Mouse (Mus musculus): ENCODE measurements around the gene AU022252. TPM values are rescaled to one million over a fixed set of nuclear protein-coding genes. Genes with fewer than 3 reads are reported as not detected.
"Not testable (repeated sequence)": the region's sequence is repeated elsewhere in the genome, so short reads cannot be mapped to it uniquely, and the experiment has no call there.

The AU022252 gene
- polyA plus RNA-seq (2015; fragmentation: Nextera tagmentation; extraction: Ambion mirVana) = 23.9 and 24.4 TPM in 2 replicates

DNA sequence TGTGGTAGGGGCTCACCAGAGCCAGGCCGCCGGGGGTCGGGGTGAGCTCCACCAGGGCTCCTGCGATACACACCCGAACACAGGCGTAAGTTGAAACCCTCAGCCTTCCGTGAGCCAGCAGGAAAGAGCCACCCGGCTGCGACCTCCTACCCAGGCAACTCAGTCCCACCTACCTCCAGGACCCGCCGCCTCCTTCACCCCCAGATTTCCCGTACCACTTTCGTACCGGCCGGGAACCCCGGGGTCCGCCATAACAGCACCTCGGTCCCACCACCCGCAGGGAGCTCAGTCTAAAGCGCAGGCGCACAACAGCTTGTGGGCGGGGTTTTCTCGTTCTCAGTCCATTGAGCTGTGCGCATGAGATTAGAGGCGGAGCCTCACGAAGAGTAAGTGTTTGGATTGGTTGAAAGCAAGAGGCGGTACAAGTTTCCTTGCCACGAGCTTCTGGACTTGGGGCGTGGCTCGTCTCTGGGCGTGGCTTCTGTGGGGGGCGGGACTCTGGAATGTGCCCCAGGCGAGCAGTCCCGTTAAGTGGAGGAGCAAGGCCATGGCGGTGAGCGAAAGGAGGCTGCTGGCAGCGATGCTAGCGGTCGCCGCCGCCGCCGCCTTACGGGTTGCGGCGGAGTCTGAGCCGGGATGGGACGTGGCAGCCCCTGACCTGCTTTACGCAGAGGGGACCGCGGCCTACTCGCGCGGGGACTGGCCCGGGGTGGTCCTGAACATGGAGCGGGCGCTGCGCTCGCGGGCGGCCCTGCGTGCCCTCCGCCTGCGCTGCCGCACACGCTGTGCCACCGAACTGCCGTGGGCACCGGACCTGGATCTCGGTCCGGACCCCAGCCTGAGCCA, at the start of gene AU022252, which contains the start of gene P3h1:
TSS of gene AU022252 (minus strand) at position 303 of the 846 bp plus-strand sequence.
TSS of gene P3h1 (plus strand) at position 506 of the 846 bp plus-strand sequence.
- Histone ChIP-seq H3K27ac (peak within 1 kb of the TSS; percentile 65), H3K4me3 (peak within 1 kb of the TSS; percentile 77), H3K9ac (peak within 1 kb of the TSS; percentile 89), H3K27me3 (no peaks in the 10 kb centered on the region), H3K4me2 (peak within 1 kb of the TSS; percentile 84), H3K4me1 (replicated peaks) (peaks cover 20% of the 10 kb centered on the region), H3K36me3 (peaks cover 28% of the 10 kb centered on the region), H3K9me3 (replicated peaks) (no peaks in the 10 kb centered on the region)
- ATAC-seq (replicated peaks; ENCODE audit: insufficient number of reproducible peaks, insufficient read depth, low FRiP score, low read depth) = peak; percentile 98
- 0% methylated on average over 68 of the region's 71 CpGs for WGBS

DNA sequence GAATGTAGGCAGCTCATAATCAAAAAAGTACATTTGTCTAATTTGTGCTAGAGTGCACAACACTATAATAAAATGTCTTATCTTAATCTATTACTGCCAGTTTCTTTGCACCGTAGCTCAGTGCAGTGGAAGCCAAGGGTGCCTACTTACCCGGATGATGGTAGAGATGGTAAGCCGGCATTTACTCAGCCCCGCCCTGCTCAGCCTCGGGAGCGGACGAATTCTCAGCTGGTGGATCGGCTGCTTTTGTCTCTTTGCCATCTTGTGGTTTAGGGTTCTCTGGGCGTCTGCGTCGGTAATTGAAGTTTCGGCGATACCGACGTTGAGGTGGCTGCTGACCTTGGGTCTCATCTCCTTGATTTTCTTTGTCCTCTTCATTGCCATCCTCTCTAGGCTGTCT, 46.3 kb upstream of the AU022252 start:
- not testable (repeated sequence) for H3K4me1 ChIP-seq (replicated peaks); H3K4me2 ChIP-seq; H3K9ac ChIP-seq; H3K4me3 ChIP-seq; H3K27ac ChIP-seq; ATAC-seq (replicated peaks; ENCODE audit: insufficient number of reproducible peaks, insufficient read depth, low FRiP score, low read depth); H3K9me3 ChIP-seq (replicated peaks); H3K27me3 ChIP-seq
- peaks cover 79% of the 10 kb centered on the region for H3K36me3 ChIP-seq
- 87% methylated on average over 15 of the region's 15 CpGs for WGBS

DNA sequence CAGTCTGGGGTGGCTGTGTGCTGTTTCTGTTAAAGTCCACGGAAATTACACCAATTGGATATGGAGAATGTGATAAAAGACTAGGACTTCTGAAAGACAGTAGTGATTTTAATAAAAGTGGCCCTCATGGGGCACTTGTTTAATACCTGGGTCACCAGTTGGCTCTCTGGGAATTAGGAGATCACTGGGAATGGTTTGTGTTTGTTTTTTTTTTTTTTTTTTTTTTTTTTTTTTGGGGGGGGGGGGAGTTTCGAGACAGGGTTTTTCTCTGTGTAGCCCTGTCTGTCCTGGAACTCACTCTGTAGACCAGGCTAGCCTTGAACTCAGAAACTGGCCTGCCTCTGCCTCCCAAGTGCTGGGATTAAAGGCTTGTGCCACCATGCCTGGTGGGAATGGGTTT, 43.2 kb upstream of the AU022252 start:
- no peak overlapping the region for H3K9ac ChIP-seq
- no peaks in the 10 kb centered on the region; the same call in 1 of the 2 replicates for H3K9me3 ChIP-seq (replicated peaks)
- WGBS = 67% methylated on average over 1 of the region's 2 CpGs
- H3K4me3 ChIP-seq = no peak overlapping the region
- peak overlapping the region; percentile 78 for H3K27ac ChIP-seq
- H3K4me2 ChIP-seq = no peak overlapping the region
- ATAC-seq (replicated peaks; ENCODE audit: insufficient number of reproducible peaks, insufficient read depth, low FRiP score, low read depth) = no peak
- H3K36me3 ChIP-seq = peaks cover 78% of the 10 kb centered on the region
- H3K4me1 ChIP-seq (replicated peaks) = no peaks in the 10 kb centered on the region
- H3K27me3 ChIP-seq = no peaks in the 10 kb centered on the region

DNA sequence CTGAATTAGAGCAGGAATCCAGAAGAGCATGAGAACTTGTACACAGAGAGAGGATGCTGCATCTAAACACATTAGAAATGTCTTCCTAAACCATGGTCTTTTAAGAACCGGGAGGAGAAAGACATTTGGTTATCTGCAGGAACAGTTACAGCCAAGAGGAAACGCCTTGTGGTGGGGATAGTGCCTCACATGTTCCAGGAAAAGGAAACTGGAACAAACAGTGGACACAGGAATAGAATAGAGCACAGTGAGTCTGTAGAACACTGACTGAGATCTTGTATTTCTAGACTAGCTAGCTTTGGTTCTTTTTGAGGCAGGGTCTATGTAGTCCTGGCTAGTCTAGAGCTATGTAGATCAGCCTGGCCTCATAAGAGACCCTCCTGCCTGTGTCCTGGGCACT, 42.7 kb upstream of the AU022252 start:
- H3K4me3 ChIP-seq = no peak overlapping the region
- no peak for ATAC-seq (replicated peaks; ENCODE audit: insufficient number of reproducible peaks, insufficient read depth, low FRiP score, low read depth)
- H3K36me3 ChIP-seq = peaks cover 80% of the 10 kb centered on the region
- H3K27me3 ChIP-seq = no peaks in the 10 kb centered on the region
- H3K9ac ChIP-seq = no peak overlapping the region
- no peak overlapping the region for H3K4me2 ChIP-seq
- peak overlapping the region; percentile 78 for H3K27ac ChIP-seq
- H3K4me1 ChIP-seq (replicated peaks) = no peaks in the 10 kb centered on the region
- no peaks in the 10 kb centered on the region; the same call in 1 of the 2 replicates for H3K9me3 ChIP-seq (replicated peaks)
- 41% methylated on average over 2 of the region's 2 CpGs for WGBS

DNA sequence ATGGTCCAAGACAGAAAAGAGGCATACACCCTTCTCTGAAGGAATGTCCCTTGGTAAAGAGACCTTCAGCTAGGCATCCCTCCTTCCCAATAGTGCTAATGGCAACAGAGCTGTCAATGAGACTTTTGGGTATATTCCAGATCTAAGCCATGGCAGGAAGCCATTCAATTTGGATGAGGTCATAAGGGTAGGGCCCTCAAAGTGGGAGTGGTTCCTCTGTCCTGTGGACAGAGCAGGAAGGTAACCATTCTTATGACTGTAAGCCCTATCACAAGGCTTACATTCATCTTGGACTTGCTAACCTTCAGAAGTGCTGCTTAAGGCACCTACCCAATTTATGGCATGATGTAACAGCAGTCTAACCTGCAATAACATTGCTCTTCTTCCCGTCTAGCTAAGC, 42.1 kb upstream of the AU022252 start:
- WGBS = 64% methylated on average over 1 of the region's 1 CpGs
- no peak for ATAC-seq (replicated peaks; ENCODE audit: insufficient number of reproducible peaks, insufficient read depth, low FRiP score, low read depth)
- peak overlapping the region; percentile 78 for H3K27ac ChIP-seq
- H3K9me3 ChIP-seq (replicated peaks) = no peaks in the 10 kb centered on the region; the same call in 1 of the 2 replicates
- no peaks in the 10 kb centered on the region for H3K27me3 ChIP-seq
- no peak overlapping the region for H3K9ac ChIP-seq
- H3K4me2 ChIP-seq = no peak overlapping the region
- H3K4me1 ChIP-seq (replicated peaks) = no peaks in the 10 kb centered on the region
- H3K4me3 ChIP-seq = no peak overlapping the region
- peaks cover 74% of the 10 kb centered on the region for H3K36me3 ChIP-seq

DNA sequence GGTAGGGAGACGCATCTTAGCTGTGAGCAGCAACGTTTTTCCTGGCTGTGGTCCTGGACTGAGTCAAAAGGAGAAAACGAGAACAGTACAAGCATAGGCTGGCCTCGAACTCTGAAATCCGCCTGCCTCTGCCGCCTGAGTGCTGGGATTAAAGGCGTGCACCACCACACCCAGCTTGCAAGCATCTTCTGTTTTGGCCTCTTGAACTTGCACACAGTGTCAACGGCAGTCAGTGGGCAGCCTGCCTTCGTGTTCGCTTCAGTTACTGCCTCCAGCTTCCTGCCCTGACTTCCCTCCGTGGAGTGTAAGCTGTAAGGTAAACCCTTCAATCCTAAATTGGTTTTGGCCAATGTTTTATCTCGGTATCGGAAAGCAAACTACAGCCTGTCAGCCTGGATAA, 34.1 kb upstream of the AU022252 start:
- Histone ChIP-seq H3K4me1 (replicated peaks) (no peaks in the 10 kb centered on the region), H3K36me3 (peaks cover 12% of the 10 kb centered on the region), H3K4me3 (no peak overlapping the region), H3K4me2 (no peak overlapping the region), H3K27me3 (no peaks in the 10 kb centered on the region), H3K9me3 (replicated peaks) (no peaks in the 10 kb centered on the region), H3K9ac (no peak overlapping the region), H3K27ac (no peak overlapping the region)
- WGBS = 68% methylated on average over 13 of the region's 13 CpGs
- no peak for ATAC-seq (replicated peaks; ENCODE audit: insufficient number of reproducible peaks, insufficient read depth, low FRiP score, low read depth)

DNA sequence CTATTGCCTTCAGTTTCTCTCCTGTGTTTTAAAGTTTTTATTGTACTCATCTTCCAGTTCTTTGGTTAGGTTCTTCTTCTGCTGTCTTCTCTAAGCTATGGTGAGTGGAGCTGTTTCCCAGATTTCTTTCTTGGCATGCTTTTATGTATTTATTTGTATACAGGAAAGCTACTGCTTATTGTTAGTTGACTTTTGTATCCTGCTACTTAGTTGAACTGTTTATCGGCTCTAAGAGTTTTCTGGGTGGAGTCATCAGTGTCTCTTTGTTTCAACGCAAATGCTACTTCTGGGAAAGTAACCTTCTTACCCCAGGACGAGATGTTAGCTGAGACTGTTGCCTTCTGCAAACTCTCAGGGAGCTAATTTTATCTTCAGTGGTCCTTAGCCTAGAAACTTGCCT, 30.9 kb upstream of the AU022252 start:
- Histone ChIP-seq H3K27ac (no peak overlapping the region), H3K36me3 (no peaks in the 10 kb centered on the region), H3K4me1 (replicated peaks) (peaks cover 4% of the 10 kb centered on the region; the same call in 1 of the 2 replicates), H3K4me2 (no peak overlapping the region), H3K9ac (no peak overlapping the region), H3K9me3 (replicated peaks) (no peaks in the 10 kb centered on the region), H3K27me3 (no peaks in the 10 kb centered on the region), H3K4me3 (no peak overlapping the region)
- ATAC-seq (replicated peaks; ENCODE audit: insufficient number of reproducible peaks, insufficient read depth, low FRiP score, low read depth) = no peak
- WGBS = 57% methylated on average over 3 of the region's 3 CpGs

DNA sequence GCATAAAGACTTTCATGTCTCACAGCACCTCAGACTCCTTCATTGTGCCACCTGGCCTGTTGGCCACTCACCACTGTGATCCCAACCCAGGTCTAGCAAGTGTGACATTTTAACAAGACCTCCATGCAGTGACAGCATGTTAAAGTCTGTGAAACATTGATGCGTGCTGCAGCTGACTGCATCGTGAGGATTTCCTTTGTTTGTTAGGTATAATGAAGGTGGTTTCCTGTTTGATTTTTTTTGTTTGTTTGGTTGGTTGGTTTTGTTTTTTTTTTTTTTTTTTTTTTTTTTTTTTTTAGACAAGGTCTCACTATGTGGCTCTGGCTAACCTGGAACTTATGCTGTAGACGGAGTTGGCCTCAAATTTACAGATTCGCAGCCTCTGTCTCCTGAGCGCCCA, 30.0 kb upstream of the AU022252 start:
- H3K4me1 ChIP-seq (replicated peaks) = peaks cover 5% of the 10 kb centered on the region; the same call in 1 of the 2 replicates
- H3K36me3 ChIP-seq = no peaks in the 10 kb centered on the region

DNA sequence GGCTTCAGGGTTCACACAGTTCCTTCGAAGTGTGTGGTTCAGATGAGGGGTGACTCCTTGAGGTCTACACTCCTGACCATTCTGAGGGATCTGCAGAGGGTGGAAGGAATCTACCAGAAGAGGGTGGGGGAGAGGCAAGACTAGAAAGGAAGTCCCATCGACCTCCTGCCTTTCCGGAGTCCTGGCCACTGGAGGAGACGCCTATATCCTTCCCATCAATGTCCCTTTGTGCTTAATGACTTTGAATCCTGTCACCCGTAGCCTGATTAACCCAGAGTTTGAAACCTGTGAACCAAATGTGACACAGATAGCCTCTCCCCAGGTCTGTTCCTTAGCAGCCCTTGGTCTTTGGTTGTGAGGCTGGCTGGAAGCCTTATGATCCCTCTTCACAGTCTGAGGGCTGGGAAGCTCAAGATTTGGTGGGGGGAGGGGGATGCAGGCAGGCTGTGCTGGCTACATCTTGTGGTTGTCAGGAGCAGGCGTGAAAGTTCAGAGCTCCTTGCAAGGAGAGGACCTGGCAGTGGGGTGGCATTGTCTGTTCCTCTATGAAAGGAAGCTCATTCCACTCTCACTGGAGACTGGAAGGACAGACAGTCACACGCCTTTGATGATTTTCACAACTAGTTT, 28.7 kb upstream of the AU022252 start:
- H3K9ac ChIP-seq = no peak overlapping the region
- no peak overlapping the region for H3K4me3 ChIP-seq
- ATAC-seq (replicated peaks; ENCODE audit: insufficient number of reproducible peaks, insufficient read depth, low FRiP score, low read depth) = no peak
- no peak overlapping the region for H3K27ac ChIP-seq
- H3K4me2 ChIP-seq = no peak overlapping the region
- no peaks in the 10 kb centered on the region for H3K36me3 ChIP-seq
- H3K4me1 ChIP-seq (replicated peaks) = peaks cover 6% of the 10 kb centered on the region; the same call in 1 of the 2 replicates
- H3K27me3 ChIP-seq = no peaks in the 10 kb centered on the region
- 45% methylated on average over 7 of the region's 7 CpGs for WGBS
- H3K9me3 ChIP-seq (replicated peaks) = no peaks in the 10 kb centered on the region

More for the DNA sequence above, 30.0 kb upstream of the AU022252 start:
- Histone ChIP-seq H3K27me3 (no peaks in the 10 kb centered on the region), H3K9ac (no peak overlapping the region), H3K27ac (no peak overlapping the region), H3K9me3 (replicated peaks) (no peaks in the 10 kb centered on the region), H3K4me2 (no peak overlapping the region), H3K4me3 (no peak overlapping the region)
- ATAC-seq (replicated peaks; ENCODE audit: insufficient number of reproducible peaks, insufficient read depth, low FRiP score, low read depth) = no peak
- 81% methylated on average over 5 of the region's 5 CpGs for WGBS

DNA sequence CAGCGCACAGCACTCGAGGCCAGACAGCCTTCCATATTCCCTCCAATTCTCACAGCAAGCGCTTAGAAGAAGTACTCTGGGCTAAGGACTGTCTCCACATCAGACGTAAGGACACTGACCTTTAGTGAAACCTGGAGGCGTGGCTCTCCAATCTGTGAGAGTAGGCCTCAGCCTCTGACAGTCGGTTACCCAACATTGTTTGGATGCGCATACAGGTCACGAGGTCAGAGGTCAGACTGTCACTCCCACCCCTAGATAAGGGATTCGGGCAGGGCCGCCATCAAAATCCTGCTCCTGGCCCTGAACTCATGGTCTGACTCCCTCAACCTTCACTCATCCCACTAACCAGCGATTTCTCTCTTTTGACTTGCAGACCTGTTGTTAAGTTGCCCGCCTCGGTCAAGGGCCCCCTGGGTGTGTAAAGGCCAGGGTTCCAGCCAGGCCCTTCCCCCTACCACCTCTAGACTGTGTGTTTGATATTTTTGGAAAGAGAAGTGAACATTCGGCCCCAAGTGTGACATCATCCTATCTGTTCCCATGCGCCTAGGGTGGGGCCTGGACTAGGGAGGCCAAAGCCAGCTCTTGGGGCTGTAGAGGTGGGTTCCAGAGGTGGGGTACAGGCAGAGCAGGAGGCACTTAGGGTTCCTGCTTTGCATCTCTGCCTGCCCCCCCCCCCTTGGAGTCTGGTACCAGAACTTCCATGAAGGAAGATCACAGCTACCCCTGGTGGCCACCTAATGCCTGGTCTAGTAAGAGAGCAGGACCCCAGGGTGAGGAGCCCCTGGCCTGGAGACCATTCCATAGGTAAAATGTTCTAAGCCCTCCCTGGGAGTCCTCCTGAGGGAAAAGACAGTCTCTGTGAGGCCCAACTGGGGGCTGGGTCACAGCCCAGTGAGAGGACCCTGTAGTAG, 27.1 kb upstream of the AU022252 start:
- 72% methylated on average over 15 of the region's 15 CpGs for WGBS
- no peak; the same call in 1 of the 2 replicates for ATAC-seq (replicated peaks; ENCODE audit: insufficient number of reproducible peaks, insufficient read depth, low FRiP score, low read depth)
- Histone ChIP-seq H3K4me1 (replicated peaks) (peaks cover 6% of the 10 kb centered on the region; the same call in 1 of the 2 replicates), H3K27ac (no peak overlapping the region), H3K36me3 (no peaks in the 10 kb centered on the region), H3K9ac (no peak overlapping the region), H3K9me3 (replicated peaks) (no peaks in the 10 kb centered on the region), H3K4me3 (no peak overlapping the region), H3K4me2 (no peak overlapping the region), H3K27me3 (0 out of 2 replicates have a peak, but pooled peaks cover 4% of the 10 kb centered on the region)

DNA sequence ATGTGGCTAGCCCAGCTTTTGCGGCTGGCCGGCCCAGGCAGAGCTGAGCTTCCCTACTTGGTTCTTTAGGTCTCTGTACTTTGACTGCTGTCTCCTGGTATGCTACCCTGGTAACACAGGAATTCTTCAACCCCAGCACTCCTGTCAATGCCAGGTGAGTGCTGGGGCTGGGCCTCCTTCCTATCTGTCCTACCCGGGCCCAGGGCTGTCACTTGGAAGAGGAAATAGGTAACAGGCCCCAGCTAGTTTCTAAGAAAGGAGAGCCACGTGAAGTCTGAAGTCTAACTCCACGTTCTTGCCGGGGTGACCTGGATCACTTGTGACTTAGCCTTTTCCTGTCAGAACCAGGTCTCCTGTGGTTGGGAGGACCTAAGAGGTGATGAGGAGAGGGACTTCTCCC, 24.6 kb upstream of the AU022252 start:
- H3K27me3 ChIP-seq = 0 out of 2 replicates have a peak, but pooled peaks cover 4% of the 10 kb centered on the region

More for the DNA sequence above, 24.6 kb upstream of the AU022252 start:
- no peak for ATAC-seq (replicated peaks; ENCODE audit: insufficient number of reproducible peaks, insufficient read depth, low FRiP score, low read depth)
- H3K4me2 ChIP-seq = no peak overlapping the region
- H3K4me3 ChIP-seq = no peak overlapping the region
- WGBS = 73% methylated on average over 6 of the region's 6 CpGs
- no peaks in the 10 kb centered on the region for H3K9me3 ChIP-seq (replicated peaks)
- peaks cover 17% of the 10 kb centered on the region for H3K4me1 ChIP-seq (replicated peaks)
- H3K36me3 ChIP-seq = no peaks in the 10 kb centered on the region
- no peak overlapping the region for H3K9ac ChIP-seq
- H3K27ac ChIP-seq = no peak overlapping the region

Measured in heart, embryonic 15.5 days (tissue).